Mouse (Mus musculus): ENCODE data around the gene Dnmt3c. TPM values are rescaled to one million over a fixed set of nuclear protein-coding genes. Genes with fewer than 3 reads are reported as not detected.
"Not testable (repeated sequence)": the region's sequence is repeated elsewhere in the genome, so short reads cannot be mapped to it uniquely, and the experiment has no call there.

Dnmt3c gene
- total RNA-seq, 2 experiments from 2014 or later, result 0.17 TPM; not detected in 1

- no peak for DNase-seq (ENCODE audit: extremely low spot score in 1 of 2, low spot score in 2 of 2)
- intact Hi-C loops (cut with DNase I), result loop anchor here (5.0 kb wide), 1 partner anchor 91 kb away; no protein-coding TSS in a partner anchor
Measured at GRCm38 (mm10) chr2:153710701-153711330, 14.4 kb downstream of the Dnmt3c start.

- intact Hi-C loops (cut with DNase I), result loop anchor here (5.0 kb wide), 1 partner anchor 90 kb away; no protein-coding TSS in a partner anchor
- DNase-seq (ENCODE audit: extremely low spot score in 1 of 2, low spot score in 2 of 2), result peak in 1 of 2 experiments; percentile 36
Measured at GRCm38 (mm10) chr2:153712646-153713091, 16.2 kb downstream of the Dnmt3c start.

GRCm38 (mm10) chr2:153713227-153713626 lies 16.8 kb downstream of the Dnmt3c start:
- DNase-seq (ENCODE audit: extremely low spot score in 1 of 2, low spot score in 2 of 2), result peak; percentile 68 to 81
- intact Hi-C loops (cut with DNase I), result loop anchor here (5.0 kb wide), 1 partner anchor 89 kb away; no protein-coding TSS in a partner anchor

- intact Hi-C loops (cut with DNase I); DNase-seq (ENCODE audit: extremely low spot score in 1 of 2, low spot score in 2 of 2): not testable (repeated sequence)
Measured at GRCm38 (mm10) chr2:153717861-153718260, 21.4 kb downstream of the Dnmt3c start.

GRCm38 (mm10) chr2:153723098-153723497 lies 26.6 kb downstream of the Dnmt3c start:
- intact Hi-C loops (cut with DNase I), result no loop called here
- no peak for DNase-seq (ENCODE audit: extremely low spot score in 1 of 2, low spot score in 2 of 2)

GRCm38 (mm10) chr2:153724424-153724823 lies 28.0 kb downstream of the Dnmt3c start:
- intact Hi-C loops (cut with DNase I), result no loop called here
- no peak for DNase-seq (ENCODE audit: extremely low spot score in 1 of 2, low spot score in 2 of 2)

- intact Hi-C loops (cut with DNase I), result no loop called here
- no peak for DNase-seq (ENCODE audit: extremely low spot score in 1 of 2, low spot score in 2 of 2)
Measured at GRCm38 (mm10) chr2:153724871-153725270, 28.4 kb downstream of the Dnmt3c start.

- no peak for DNase-seq (ENCODE audit: extremely low spot score in 1 of 2, low spot score in 2 of 2)
- intact Hi-C loops (cut with DNase I), result no loop called here
Measured at GRCm38 (mm10) chr2:153725291-153725690, 28.8 kb downstream of the Dnmt3c start.

GRCm38 (mm10) chr2:153734033-153734432 lies 37.6 kb downstream of the Dnmt3c start:
- DNase-seq (ENCODE audit: extremely low spot score in 1 of 2, low spot score in 2 of 2), result no peak
- intact Hi-C loops (cut with DNase I), result no loop called here

GRCm38 (mm10) chr2:153740500-153741436 lies 44.3 kb downstream of the Dnmt3c start, which contains the start of gene Mapre1:
Gene Mapre1, plus strand, starts transcription at chr2:153741274.
- intact Hi-C loops (cut with DNase I), result no loop called here
- DNase-seq (ENCODE audit: extremely low spot score in 1 of 2, low spot score in 2 of 2), result peak; percentile 99 to 100

GRCm38 (mm10) chr2:153741437-153742065 lies 45.1 kb downstream of the Dnmt3c start:
- intact Hi-C loops (cut with DNase I), result no loop called here
- peak; percentile 56 to 91 for DNase-seq (ENCODE audit: extremely low spot score in 1 of 2, low spot score in 2 of 2)

- DNase-seq (ENCODE audit: extremely low spot score in 1 of 2, low spot score in 2 of 2), result no peak
- intact Hi-C loops (cut with DNase I), result no loop called here
Measured at GRCm38 (mm10) chr2:153747994-153748393, 51.5 kb downstream of the Dnmt3c start.

- intact Hi-C loops (cut with DNase I), result no loop called here
- DNase-seq (ENCODE audit: extremely low spot score in 1 of 2, low spot score in 2 of 2), result no peak
Measured at GRCm38 (mm10) chr2:153750363-153750762, 53.9 kb downstream of the Dnmt3c start.

GRCm38 (mm10) chr2:153762121-153762520 lies 65.7 kb downstream of the Dnmt3c start:
- intact Hi-C loops (cut with DNase I), result no loop called here
- no peak for DNase-seq (ENCODE audit: extremely low spot score in 1 of 2, low spot score in 2 of 2)

- intact Hi-C loops (cut with DNase I), result no loop called here
- no peak for DNase-seq (ENCODE audit: extremely low spot score in 1 of 2, low spot score in 2 of 2)
Measured at GRCm38 (mm10) chr2:153767484-153767883, 71.0 kb downstream of the Dnmt3c start.

GRCm38 (mm10) chr2:153768881-153769280 lies 72.4 kb downstream of the Dnmt3c start:
- DNase-seq (ENCODE audit: extremely low spot score in 1 of 2, low spot score in 2 of 2), result no peak
- intact Hi-C loops (cut with DNase I), result no loop called here

- no peak for DNase-seq (ENCODE audit: extremely low spot score in 1 of 2, low spot score in 2 of 2)
- intact Hi-C loops (cut with DNase I), result no loop called here
Measured at GRCm38 (mm10) chr2:153772950-153773349, 76.5 kb downstream of the Dnmt3c start.

- DNase-seq (ENCODE audit: extremely low spot score in 1 of 2, low spot score in 2 of 2), result no peak
- intact Hi-C loops (cut with DNase I), result no loop called here
Measured at GRCm38 (mm10) chr2:153775472-153775871, 79.0 kb downstream of the Dnmt3c start.
